Comparison of ENCODE assay signal across 11 mouse cellular contexts in the genomic region with DNA sequence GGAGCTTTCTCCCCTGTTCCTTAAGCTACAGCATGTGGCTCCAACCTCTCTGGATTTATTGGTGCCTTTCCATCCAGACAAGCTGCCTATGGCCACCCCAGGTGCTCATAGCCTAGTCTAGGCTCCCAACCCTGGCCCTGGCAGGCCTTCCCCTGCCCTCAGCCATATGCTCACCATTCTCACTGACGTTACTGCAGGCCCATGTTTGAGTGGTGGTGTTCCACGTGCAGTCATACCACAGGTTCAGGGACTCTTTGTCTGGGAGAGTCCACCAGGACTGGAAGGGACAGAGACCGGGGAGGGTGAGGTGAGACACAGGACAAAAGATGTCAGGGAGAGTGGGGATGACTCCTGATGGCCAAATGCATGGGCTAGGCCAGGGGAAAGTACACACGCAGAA. TPM values are rescaled to one million over a fixed set of nuclear protein-coding genes. Genes with fewer than 3 reads are reported as not detected.
A peak's percentile ranks its signal among the peaks of the same experiment; 100 is the strongest.
DNase-seq lines count a peak whose midpoint lies in the region; ATAC-seq and TF ChIP-seq lines count a peak whose summit lies in the region.
"Had no signal": no experiment of that assay in that cellular context is flagged by ENCODE, and none has a peak within 500 bp of the region (broad histone marks: within the 10 kb centered on the region; RNA-seq: fewer than 3 reads in every experiment).

No protein-coding gene starts in this region.

- H3K27me3 ChIP-seq in heart, adult 2 months (ENCODE audit: control insufficient read depth, insufficient read depth, low read length), result no peaks in the 10 kb centered on the region
- H3K27me3 ChIP-seq in neural tube, embryonic 13.5 days, result no peaks in the 10 kb centered on the region
- no peaks in the 10 kb centered on the region for H3K27me3 ChIP-seq in intestine, embryonic 16.5 days (replicated peaks; ENCODE audit: control insufficient read depth, insufficient read depth, low read length)
- H3K27me3 ChIP-seq in stomach, embryonic 15.5 days (replicated peaks), result no peaks in the 10 kb centered on the region

- no peak for TF ChIP-seq EP300 in heart, adult 2 months (IDR thresholded peaks at IDR 0.05; ENCODE audit: insufficient read depth, low read depth, low read length)

- peak overlapping the region; percentile 44 for H3K4me2 ChIP-seq in neural tube, embryonic 13.5 days
- H3K4me2 ChIP-seq in intestine, embryonic 16.5 days (ENCODE audit: low read depth, low read length), result peak overlapping the region; percentile 68
- H3K4me2 ChIP-seq in stomach, embryonic 15.5 days, result peak overlapping the region; percentile 64

- no peak for TF ChIP-seq POLR2A in heart, adult 2 months (IDR thresholded peaks at IDR 0.05; ENCODE audit: insufficient read depth, low read depth, low read length)

- peak overlapping the region; percentile 94 for H3K27ac ChIP-seq in heart, adult 2 months
- no peak overlapping the region for H3K27ac ChIP-seq in neural tube, embryonic 13.5 days (replicated peaks)
- peak overlapping the region; percentile 73 for H3K27ac ChIP-seq in intestine, embryonic 16.5 days (ENCODE audit: low read length)
- peak overlapping the region; percentile 94; the same call in 1 of the 2 replicates for H3K27ac ChIP-seq in stomach, embryonic 15.5 days
- H3K27ac ChIP-seq: midbrain, embryonic 10.5 days had no signal

- DNase-seq in heart, adult 2 months, result no peak
- no peak for DNase-seq in heart, postnatal 14 days
- DNase-seq in neural tube, embryonic 10.5 days (ENCODE audit: extremely low spot score, low spot score), result no peak
- no peak for DNase-seq in urinary bladder, postnatal 36 days (ENCODE audit: low spot score in 2 of 2)
- DNase-seq in layer of hippocampus, postnatal 25 days (ENCODE audit: extremely low spot score in 1 of 2, low spot score in 1 of 2), result no peak
- DNase-seq: kidney, postnatal 14 days; right cerebral cortex, postnatal 14 days had no signal

- H3K9ac ChIP-seq in heart, adult 2 months (ENCODE audit: low read depth, low read length), result peak overlapping the region; percentile 48; the same call in 1 of the 2 replicates
- H3K9ac ChIP-seq in neural tube, embryonic 13.5 days, result 0 out of 2 replicates have a peak overlapping the region, but pooled peaks have one; percentile 50
- peak overlapping the region; percentile 65 for H3K9ac ChIP-seq in intestine, embryonic 16.5 days (ENCODE audit: low read depth, low read length)
- no peak overlapping the region for H3K9ac ChIP-seq in stomach, embryonic 15.5 days

- no peaks in the 10 kb centered on the region for H3K9me3 ChIP-seq in neural tube, embryonic 13.5 days
- no peaks in the 10 kb centered on the region for H3K9me3 ChIP-seq in intestine, embryonic 16.5 days (ENCODE audit: control insufficient read depth, low read length)
- H3K9me3 ChIP-seq in stomach, embryonic 15.5 days, result no peaks in the 10 kb centered on the region
- H3K9me3 ChIP-seq: midbrain, embryonic 10.5 days had no signal

- no peaks in the 10 kb centered on the region for H3K79me2 ChIP-seq in heart, adult 2 months (replicated peaks; ENCODE audit: control insufficient read depth, insufficient read depth, low read length)

- 58% methylated on average over 4 of the region's 4 CpGs for WGBS in heart, adult 2 months
- WGBS in neural tube, embryonic 13.5 days, result 81% methylated on average over 4 of the region's 4 CpGs
- WGBS in intestine, embryonic 16.5 days, result 66% methylated on average over 4 of the region's 4 CpGs
- WGBS in stomach, embryonic 15.5 days, result 54% methylated on average over 4 of the region's 4 CpGs

- ATAC-seq in neural tube, embryonic 13.5 days (ENCODE audit: low read depth), result no peak
- ATAC-seq in intestine, embryonic 16.5 days, result no peak
- ATAC-seq in stomach, embryonic 15.5 days (ENCODE audit: insufficient read depth, low FRiP score, low read depth), result no peak

- no peaks in the 10 kb centered on the region for H3K36me3 ChIP-seq in heart, adult 2 months (ENCODE audit: control insufficient read depth, insufficient read depth, low read length)
- H3K36me3 ChIP-seq in neural tube, embryonic 13.5 days, result no peaks in the 10 kb centered on the region
- no peaks in the 10 kb centered on the region for H3K36me3 ChIP-seq in intestine, embryonic 16.5 days (ENCODE audit: control insufficient read depth, insufficient read depth, low read length)
- peaks cover 3% of the 10 kb centered on the region; the same call in 1 of the 2 replicates for H3K36me3 ChIP-seq in stomach, embryonic 15.5 days
- H3K36me3 ChIP-seq: midbrain, embryonic 10.5 days had no signal

- H3K4me3 ChIP-seq in heart, adult 2 months, result no peak overlapping the region; the same call in 1 of the 2 replicates
- H3K4me3 ChIP-seq in neural tube, embryonic 13.5 days, result peak overlapping the region; percentile 32; the same call in 1 of the 2 replicates
- H3K4me3 ChIP-seq in intestine, embryonic 16.5 days (ENCODE audit: low read length), result peak overlapping the region; percentile 49
- peak overlapping the region; percentile 51 for H3K4me3 ChIP-seq in stomach, embryonic 15.5 days (replicated peaks)
- H3K4me3 ChIP-seq: midbrain, embryonic 10.5 days had no signal

- no peak for TF ChIP-seq CTCF in heart, adult 2 months (IDR thresholded peaks at IDR 0.05)

- intact Hi-C loops in heart, adult 2 months (cut with DNase I), result loop anchor here (5.0 kb wide), 1 partner anchor 202 kb away; a partner anchor contains a TSS
- intact Hi-C loops in heart, postnatal 14 days (cut with DNase I), result loop anchor here (2.0 to 5.0 kb wide), 2 partner anchors 23 to 107 kb away; a partner anchor contains a TSS

- H3K4me1 ChIP-seq in heart, adult 2 months (ENCODE audit: control insufficient read depth, insufficient read depth, low read length), result peaks cover 16% of the 10 kb centered on the region
- H3K4me1 ChIP-seq in neural tube, embryonic 13.5 days (replicated peaks), result peaks cover 37% of the 10 kb centered on the region
- peaks cover 56% of the 10 kb centered on the region for H3K4me1 ChIP-seq in intestine, embryonic 16.5 days (ENCODE audit: control insufficient read depth, insufficient read depth, low read length)
- H3K4me1 ChIP-seq in stomach, embryonic 15.5 days, result peaks cover 67% of the 10 kb centered on the region

RNA-seq across cellular contexts. Expression of a gene that starts 1.4 kb away (rescaled TPM):
- 10 to 100 TPM; 24.2 to 29.2 TPM for total RNA-seq in heart, adult 2 months (2021)
- 59.7 and 77.7 TPM in 2 replicates for polyA plus RNA-seq in heart, adult 2 months (2012; rRNA removed)
- 10 to 100 TPM; 25.7 to 32.4 TPM for total RNA-seq in heart, postnatal 14 days (2021)
- 47.4 and 51.6 TPM in 2 replicates for polyA plus RNA-seq in neural tube, embryonic 13.5 days (2015; fragmentation: Nextera tagmentation; extraction: Ambion mirVana)
- 128 and 147 TPM in 2 replicates for polyA plus RNA-seq in intestine, embryonic 16.5 days (2015; fragmentation: Nextera tagmentation; extraction: Ambion mirVana)
- polyA plus RNA-seq in stomach, embryonic 15.5 days (2015; fragmentation: Nextera tagmentation; extraction: Ambion mirVana), result 195 and 238 TPM in 2 replicates
- 1 to 10 TPM; 2.2 to 2.5 TPM for total RNA-seq in layer of hippocampus, postnatal 25 days (2021)

RNA-seq across cellular contexts. Expression of a gene that starts 4.1 kb away (rescaled TPM):
- 1 to 10 TPM in 1 of 2 experiments, under 1 TPM in 1; 0.94 to 1.0 TPM for total RNA-seq in heart, adult 2 months (2021)
- 1.7 and 2.1 TPM in 2 replicates for polyA plus RNA-seq in heart, adult 2 months (2012; rRNA removed)
- 1 to 10 TPM; 2.0 to 2.2 TPM for total RNA-seq in heart, postnatal 14 days (2021)
- polyA plus RNA-seq in neural tube, embryonic 13.5 days (2015; fragmentation: Nextera tagmentation; extraction: Ambion mirVana), result 3.4 and 3.8 TPM in 2 replicates
- polyA plus RNA-seq in intestine, embryonic 16.5 days (2015; fragmentation: Nextera tagmentation; extraction: Ambion mirVana), result 4.0 and 4.3 TPM in 2 replicates
- 3.6 and 4.5 TPM in 2 replicates for polyA plus RNA-seq in stomach, embryonic 15.5 days (2015; fragmentation: Nextera tagmentation; extraction: Ambion mirVana)
- 1 to 10 TPM; 3.1 to 3.2 TPM for total RNA-seq in layer of hippocampus, postnatal 25 days (2021)

RNA-seq across cellular contexts. Expression of a gene that starts 23.0 kb away (rescaled TPM):
- total RNA-seq in heart, adult 2 months (2021), result 100 to 1,000 TPM; 113 to 132 TPM
- polyA plus RNA-seq in heart, adult 2 months (2012; rRNA removed), result 205 and 206 TPM in 2 replicates
- 10 to 100 TPM; 77.4 to 79.3 TPM for total RNA-seq in heart, postnatal 14 days (2021)
- polyA plus RNA-seq in neural tube, embryonic 13.5 days (2015; fragmentation: Nextera tagmentation; extraction: Ambion mirVana), result 4.7 and 5.1 TPM in 2 replicates
- polyA plus RNA-seq in intestine, embryonic 16.5 days (2015; fragmentation: Nextera tagmentation; extraction: Ambion mirVana), result 8.1 TPM in 2 replicates
- polyA plus RNA-seq in stomach, embryonic 15.5 days (2015; fragmentation: Nextera tagmentation; extraction: Ambion mirVana), result 5.8 and 6.8 TPM in 2 replicates
- total RNA-seq in layer of hippocampus, postnatal 25 days (2021), result 10 to 100 TPM; 22.5 to 24.6 TPM

RNA-seq across cellular contexts. Expression of a gene that starts 23.2 kb away (rescaled TPM):
- not detected for total RNA-seq in heart, adult 2 months (2021)
- 0.38 and 0.53 TPM in 2 replicates for polyA plus RNA-seq in heart, adult 2 months (2012; rRNA removed)
- not detected for total RNA-seq in heart, postnatal 14 days (2021)
- not detected in 2 replicates for polyA plus RNA-seq in neural tube, embryonic 13.5 days (2015; fragmentation: Nextera tagmentation; extraction: Ambion mirVana)
- polyA plus RNA-seq in intestine, embryonic 16.5 days (2015; fragmentation: Nextera tagmentation; extraction: Ambion mirVana), result 0.62 and 0.98 TPM in 2 replicates
- 0.80 and 1.1 TPM in 2 replicates for polyA plus RNA-seq in stomach, embryonic 15.5 days (2015; fragmentation: Nextera tagmentation; extraction: Ambion mirVana)
- total RNA-seq in layer of hippocampus, postnatal 25 days (2021), result not detected

RNA-seq across cellular contexts. Expression of a gene that starts 41.6 kb away (rescaled TPM):
- total RNA-seq in heart, adult 2 months (2021), result under 1 TPM; 0.31 to 0.43 TPM
- 0.56 and 0.92 TPM in 2 replicates for polyA plus RNA-seq in heart, adult 2 months (2012; rRNA removed)
- total RNA-seq in heart, postnatal 14 days (2021), result under 1 TPM; 0.34 to 0.41 TPM
- 1.6 and 2.1 TPM in 2 replicates for polyA plus RNA-seq in neural tube, embryonic 13.5 days (2015; fragmentation: Nextera tagmentation; extraction: Ambion mirVana)
- polyA plus RNA-seq in intestine, embryonic 16.5 days (2015; fragmentation: Nextera tagmentation; extraction: Ambion mirVana), result 0.31 and 0.39 TPM in 2 replicates
- polyA plus RNA-seq in stomach, embryonic 15.5 days (2015; fragmentation: Nextera tagmentation; extraction: Ambion mirVana), result 0.64 and 0.67 TPM in 2 replicates
- total RNA-seq in layer of hippocampus, postnatal 25 days (2021), result 10 to 100 TPM; 11.2 to 12.7 TPM

Comparison
In these comparisons a context has a peak if more than half of its experiments do, and no peak if none do; other contexts are left out.
1. RNA of a gene that starts 23.0 kb away (polyA plus RNA-seq): 205 to 206 TPM in heart, adult 2 months; 8.1 TPM in intestine, embryonic 16.5 days, 5.8 to 6.8 TPM in stomach, embryonic 15.5 days and 4.7 to 5.1 TPM in neural tube, embryonic 13.5 days; every median in the first group is over 10 times any median in the second.
2. Peak in every context shown above with its lines, with median percentiles within 50 percentile points of each other: H3K4me2 ChIP-seq.